Mouse (Mus musculus) limb, embryonic 10.5 days (tissue): ENCODE measurements around the gene Gm37240. TPM values are rescaled to one million over a fixed set of nuclear protein-coding genes. Genes with fewer than 3 reads are reported as not detected.

Experiments
- DNase-seq: peaks from one replicate; pipeline ENCODE4 v3.0.0-alpha.2; 2017; ENCODE audit warnings: low spot score
- H3K27ac ChIP-seq: fragments of 300-500 bp; sonication (generic); 2 replicates; pipeline ENCODE4 v1.5.1; 2016; ENCODE audit warnings: mild to moderate bottlenecking
- H3K27me3 ChIP-seq: fragments of 300-500 bp; sonication (generic); 2 replicates; pipeline ENCODE4 v1.6.1; 2016; ENCODE audit warnings: low read depth, mild to moderate bottlenecking; ENCODE audit not compliant: poor library complexity, severe bottlenecking
- H3K36me3 ChIP-seq: fragments of 300-500 bp; sonication (generic); 2 replicates; pipeline ENCODE4 v1.6.1; 2016; ENCODE audit warnings: mild to moderate bottlenecking, moderate library complexity
- H3K4me1 ChIP-seq: fragments of 300-500 bp; sonication (generic); 2 replicates; pipeline ENCODE4 v1.6.1; 2016
- H3K4me3 ChIP-seq: fragments of 300-500 bp; sonication (generic); 2 replicates; pipeline ENCODE4 v1.5.1; 2016; ENCODE audit warnings: mild to moderate bottlenecking, moderate library complexity
- H3K9me3 ChIP-seq: fragments of 300-500 bp; sonication (generic); replicated peaks from 2 replicates; pipeline ENCODE4 v1.6.1; 2016; ENCODE audit warnings: mild to moderate bottlenecking
- WGBS: fragments of 180-500 bp; shearing (Covaris S2); methylation state at CpG from one replicate; pipeline ENCODE4 v1.1.7; 2016; 5-methylcytosine and 5-hydroxymethylcytosine counted together
- polyA plus RNA-seq: library from polyadenylated mRNA; unstranded; fragments of >200 nt; fragmentation: Nextera tagmentation; extraction: Ambion mirVana; gene quantifications from 2 replicates; pipeline ENCODE4 v1.2.1, GENCODE M21; 2016

Gm37240 gene
- polyA plus RNA-seq, 1 experiment from 2014 or later, result 3.1 TPM

DNA sequence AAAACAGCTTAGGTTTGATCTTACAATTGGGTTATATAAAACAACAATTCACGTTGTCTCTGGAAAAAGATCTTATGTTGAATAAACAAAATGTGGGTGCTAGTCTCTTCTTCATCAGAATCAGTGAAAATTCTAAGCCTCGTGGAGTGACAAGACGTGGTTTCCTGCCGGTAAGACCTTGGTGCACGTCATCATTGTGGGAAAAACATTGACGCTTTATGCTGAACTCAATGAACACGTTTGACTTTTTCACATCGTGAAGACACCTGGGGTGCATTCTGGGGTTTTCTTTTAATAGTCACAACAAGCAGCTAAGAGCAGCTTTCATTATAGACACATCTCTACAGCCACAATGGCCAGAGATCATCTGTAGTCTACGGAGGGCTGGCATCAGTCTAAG lies 1182.1 kb downstream of the Gm37240 start:
- Histone ChIP-seq H3K36me3 (no peaks in the 10 kb centered on the region), H3K4me1 (no peaks in the 10 kb centered on the region), H3K4me3 (no peak overlapping the region), H3K9me3 (no peaks in the 10 kb centered on the region), H3K27ac (no peak overlapping the region), H3K27me3 (no peaks in the 10 kb centered on the region)
- DNase-seq, result no peak
- 91% methylated on average over 9 of the region's 9 CpGs for WGBS

DNA sequence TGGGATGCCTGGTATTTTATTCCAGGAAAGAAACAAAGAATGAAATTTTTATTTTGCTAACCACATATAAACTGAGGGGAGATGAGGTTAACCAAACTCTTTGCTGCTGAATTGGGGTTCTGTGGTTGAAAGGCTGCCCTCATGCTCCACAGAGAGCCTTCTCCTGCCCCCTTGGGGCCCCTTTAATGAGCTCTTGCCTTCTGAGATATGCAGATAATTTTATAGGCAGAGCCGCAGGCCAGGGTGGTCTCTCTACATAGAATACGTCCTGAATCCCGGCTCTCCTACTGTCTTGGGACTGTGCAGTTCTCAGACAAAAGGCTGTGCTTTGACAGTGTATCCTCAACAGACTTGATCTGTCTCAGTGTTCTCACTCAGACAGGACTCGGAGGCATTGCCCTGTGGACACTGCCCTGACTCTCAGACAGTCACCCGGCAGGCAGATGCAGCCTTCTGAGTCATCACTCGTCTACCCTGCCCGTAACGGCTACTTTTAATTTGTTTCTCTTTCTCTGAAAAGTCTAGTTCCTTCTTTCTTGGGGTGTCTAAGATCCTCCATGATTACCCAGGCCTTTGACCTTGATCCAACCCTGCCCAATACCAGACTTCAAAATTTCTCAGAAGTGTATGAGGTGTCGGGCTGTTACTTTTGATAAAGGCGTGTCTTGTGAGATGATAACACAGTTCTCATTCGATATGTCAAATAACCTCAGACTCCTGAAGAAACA lies 1184.1 kb downstream of the Gm37240 start:
- Histone ChIP-seq H3K9me3 (no peaks in the 10 kb centered on the region), H3K4me3 (no peak overlapping the region), H3K27ac (no peak overlapping the region), H3K36me3 (no peaks in the 10 kb centered on the region), H3K4me1 (no peaks in the 10 kb centered on the region), H3K27me3 (no peaks in the 10 kb centered on the region)
- WGBS, result 91% methylated on average over 11 of the region's 11 CpGs
- no peak for DNase-seq

DNA sequence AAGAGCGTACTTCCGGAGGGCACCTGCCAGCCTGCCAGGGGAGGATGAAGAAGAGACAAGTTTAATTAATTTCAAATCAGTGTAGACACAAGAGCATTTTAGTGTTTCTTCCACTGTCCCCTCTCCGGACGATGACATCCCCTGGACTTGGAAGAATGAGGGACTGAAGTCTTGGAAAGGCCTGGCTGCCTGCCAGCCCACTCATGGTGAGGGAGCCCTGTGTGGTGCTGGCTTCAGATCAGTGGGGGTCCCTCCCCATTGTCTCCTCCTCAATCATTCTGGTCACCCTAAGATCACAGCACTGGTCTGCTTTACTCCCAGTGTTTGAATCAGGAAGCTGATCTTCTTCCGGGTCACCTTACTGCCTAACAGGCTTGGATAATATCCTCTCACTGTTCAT lies 1185.4 kb downstream of the Gm37240 start:
- Histone ChIP-seq H3K4me1 (no peaks in the 10 kb centered on the region), H3K36me3 (no peaks in the 10 kb centered on the region), H3K27me3 (no peaks in the 10 kb centered on the region), H3K9me3 (no peaks in the 10 kb centered on the region), H3K4me3 (no peak overlapping the region), H3K27ac (no peak overlapping the region)
- DNase-seq, result no peak
- WGBS, result 90% methylated on average over 5 of the region's 5 CpGs

DNA sequence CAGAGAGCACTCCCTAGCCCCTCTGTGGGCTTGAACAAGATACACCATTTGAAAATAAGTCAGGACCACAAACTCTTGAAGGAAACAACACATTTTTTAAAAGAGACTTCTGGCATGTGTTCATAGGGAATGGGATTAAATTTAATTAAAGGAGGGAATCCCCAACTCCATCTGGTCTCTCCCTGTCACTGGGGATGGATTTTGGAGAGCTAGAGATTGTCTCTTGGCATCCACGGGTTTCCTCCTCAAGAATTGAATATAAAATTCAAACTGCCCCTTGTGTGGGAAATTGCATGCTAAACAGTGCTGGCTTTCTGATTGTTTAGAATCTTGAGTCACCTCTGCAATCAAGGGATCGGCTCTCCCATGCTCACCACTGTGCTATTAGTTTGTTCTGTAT lies 1185.8 kb downstream of the Gm37240 start:
- Histone ChIP-seq H3K9me3 (no peaks in the 10 kb centered on the region), H3K4me3 (no peak overlapping the region), H3K27me3 (no peaks in the 10 kb centered on the region), H3K36me3 (no peaks in the 10 kb centered on the region), H3K27ac (no peak overlapping the region), H3K4me1 (0 out of 2 replicates have a peak, but pooled peaks cover 2% of the 10 kb centered on the region)
- no peak for DNase-seq
- WGBS, result 84% methylated on average over 2 of the region's 2 CpGs

DNA sequence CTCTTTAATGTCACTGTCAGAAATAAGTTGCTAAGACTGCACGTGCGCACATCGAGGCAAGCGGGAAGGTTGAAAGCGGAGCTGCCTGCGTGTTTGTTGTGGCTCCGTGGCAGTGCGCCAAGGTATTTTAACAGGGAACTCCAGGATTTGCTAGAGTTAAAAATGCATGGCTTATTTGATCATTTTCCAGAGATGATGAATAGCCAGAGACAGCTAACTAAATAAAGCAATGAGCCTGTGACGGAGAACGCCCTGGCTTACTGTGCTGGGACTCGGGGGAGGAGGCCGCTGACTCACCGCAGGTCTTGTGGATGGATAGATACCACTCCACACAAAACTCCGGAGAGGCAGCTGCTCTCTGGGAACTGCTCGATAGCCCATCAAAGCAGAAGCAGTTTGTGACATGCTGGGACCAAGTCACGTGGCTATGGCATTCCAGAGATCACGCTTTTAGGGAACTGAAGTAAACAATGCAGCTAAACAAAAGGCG lies 1190.8 kb downstream of the Gm37240 start:
- H3K4me3 ChIP-seq, result no peak overlapping the region
- 0 out of 2 replicates have a peak, but pooled peaks cover 2% of the 10 kb centered on the region for H3K4me1 ChIP-seq
- WGBS, result 65% methylated on average over 18 of the region's 18 CpGs
- H3K27ac ChIP-seq, result no peak overlapping the region
- H3K36me3 ChIP-seq, result no peaks in the 10 kb centered on the region
- H3K27me3 ChIP-seq, result no peaks in the 10 kb centered on the region
- H3K9me3 ChIP-seq, result no peaks in the 10 kb centered on the region
- no peak for DNase-seq

DNA sequence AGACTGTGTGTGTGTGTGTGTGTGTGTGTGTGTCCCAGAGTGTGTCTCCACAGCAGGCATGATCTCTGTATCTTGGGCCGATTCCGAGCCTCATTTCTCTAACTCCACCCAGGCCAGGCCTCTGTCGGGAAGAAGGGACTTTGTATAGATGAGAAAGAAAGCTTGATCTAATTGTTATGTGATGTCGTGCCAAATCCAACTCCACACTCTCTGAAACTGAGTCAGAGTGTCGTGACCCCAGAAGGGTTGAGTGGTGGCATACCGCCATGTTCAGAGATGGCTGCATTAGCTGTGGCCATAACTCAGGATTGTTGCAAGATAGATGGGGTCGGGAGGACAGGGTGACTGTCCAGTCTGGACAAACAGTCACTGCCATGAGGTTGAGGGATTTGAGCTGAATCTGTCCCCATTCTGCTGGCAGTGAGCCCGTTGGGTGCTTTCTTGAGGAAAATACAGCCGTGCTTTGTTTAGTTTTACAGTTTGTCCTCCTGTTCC lies 1191.4 kb downstream of the Gm37240 start:
- no peaks in the 10 kb centered on the region for H3K27me3 ChIP-seq
- 85% methylated on average over 9 of the region's 9 CpGs for WGBS
- H3K4me1 ChIP-seq, result 0 out of 2 replicates have a peak, but pooled peaks cover 2% of the 10 kb centered on the region
- H3K36me3 ChIP-seq, result no peaks in the 10 kb centered on the region
- H3K9me3 ChIP-seq, result no peaks in the 10 kb centered on the region
- no peak for DNase-seq
- no peak overlapping the region for H3K27ac ChIP-seq
- no peak overlapping the region for H3K4me3 ChIP-seq

DNA sequence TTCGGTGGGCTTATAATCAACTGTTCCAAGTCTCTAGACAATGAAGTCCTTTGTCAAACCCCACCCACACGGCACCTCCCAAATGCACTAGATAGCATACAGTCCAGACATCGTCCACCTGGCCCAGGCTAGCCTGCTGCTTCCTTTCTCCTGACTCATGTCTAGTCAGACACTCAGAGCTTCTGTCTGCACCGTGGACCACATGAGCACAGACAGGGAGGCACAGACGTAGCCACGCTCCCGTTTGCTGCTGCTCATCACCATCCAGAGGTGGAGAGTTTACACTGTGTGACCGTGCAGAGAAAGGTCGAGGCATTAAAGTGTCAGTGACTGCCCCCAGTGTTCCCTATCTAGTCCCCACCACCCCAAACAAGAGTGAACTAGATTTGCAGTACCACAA lies 1191.9 kb downstream of the Gm37240 start:
- Histone ChIP-seq H3K9me3 (no peaks in the 10 kb centered on the region), H3K27me3 (no peaks in the 10 kb centered on the region), H3K27ac (no peak overlapping the region), H3K4me3 (no peak overlapping the region), H3K36me3 (no peaks in the 10 kb centered on the region), H3K4me1 (0 out of 2 replicates have a peak, but pooled peaks cover 2% of the 10 kb centered on the region)
- WGBS, result 82% methylated on average over 9 of the region's 9 CpGs
- no peak for DNase-seq

DNA sequence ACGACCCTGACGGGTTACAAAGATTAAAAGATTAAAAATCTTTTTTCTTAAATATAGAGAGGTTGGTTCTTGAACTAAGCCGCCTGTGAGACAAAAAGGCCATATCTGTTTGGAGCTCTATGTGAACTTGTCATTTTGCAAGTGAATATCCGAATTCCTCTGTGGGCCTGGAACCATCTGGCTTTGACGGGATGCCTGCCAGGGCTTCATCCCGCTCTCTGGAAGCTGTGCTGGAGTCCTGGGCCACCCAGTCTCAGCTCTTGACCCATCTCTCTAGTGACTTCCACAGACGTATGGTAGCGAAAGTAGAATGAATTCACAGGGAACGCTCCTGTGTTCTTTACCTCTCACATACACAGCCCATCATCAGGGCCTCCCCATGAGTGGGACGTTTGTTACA lies 1193.4 kb downstream of the Gm37240 start:
- WGBS, result 77% methylated on average over 10 of the region's 10 CpGs
- no peak overlapping the region for H3K27ac ChIP-seq
- no peaks in the 10 kb centered on the region for H3K36me3 ChIP-seq
- no peaks in the 10 kb centered on the region for H3K9me3 ChIP-seq
- H3K4me1 ChIP-seq, result 0 out of 2 replicates have a peak, but pooled peaks cover 2% of the 10 kb centered on the region
- H3K27me3 ChIP-seq, result no peaks in the 10 kb centered on the region
- no peak overlapping the region for H3K4me3 ChIP-seq
- DNase-seq, result no peak

DNA sequence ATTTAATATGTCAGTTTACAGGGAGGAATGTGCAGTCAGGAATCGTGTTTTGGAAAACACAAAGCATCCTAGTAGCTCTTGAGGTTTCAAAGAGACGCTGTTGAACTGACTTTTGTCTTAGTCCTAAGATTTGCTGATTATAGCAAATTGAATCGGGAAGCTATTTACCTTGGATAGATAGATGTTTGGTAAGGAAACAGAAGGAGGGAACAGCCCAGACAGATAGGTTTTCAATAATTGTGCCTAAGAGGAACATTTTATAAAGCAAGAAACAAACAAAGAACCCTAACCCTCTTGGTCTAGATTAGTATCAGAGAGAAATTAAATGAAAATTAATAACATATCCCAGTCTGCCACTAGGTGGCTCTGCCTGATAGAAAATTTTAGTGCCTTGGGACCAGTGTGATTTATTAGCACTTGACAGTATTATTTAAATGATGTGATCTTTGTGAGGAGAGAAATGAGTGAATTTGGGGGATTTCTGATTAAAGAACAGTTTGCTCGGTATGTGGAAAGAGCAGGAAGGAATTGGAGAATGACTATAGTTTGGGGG lies 1194.6 kb downstream of the Gm37240 start:
- Histone ChIP-seq H3K36me3 (no peaks in the 10 kb centered on the region), H3K27ac (no peak overlapping the region), H3K27me3 (no peaks in the 10 kb centered on the region), H3K4me1 (0 out of 2 replicates have a peak, but pooled peaks cover 2% of the 10 kb centered on the region), H3K9me3 (no peaks in the 10 kb centered on the region), H3K4me3 (no peak overlapping the region)
- 63% methylated on average over 4 of the region's 4 CpGs for WGBS
- no peak for DNase-seq

DNA sequence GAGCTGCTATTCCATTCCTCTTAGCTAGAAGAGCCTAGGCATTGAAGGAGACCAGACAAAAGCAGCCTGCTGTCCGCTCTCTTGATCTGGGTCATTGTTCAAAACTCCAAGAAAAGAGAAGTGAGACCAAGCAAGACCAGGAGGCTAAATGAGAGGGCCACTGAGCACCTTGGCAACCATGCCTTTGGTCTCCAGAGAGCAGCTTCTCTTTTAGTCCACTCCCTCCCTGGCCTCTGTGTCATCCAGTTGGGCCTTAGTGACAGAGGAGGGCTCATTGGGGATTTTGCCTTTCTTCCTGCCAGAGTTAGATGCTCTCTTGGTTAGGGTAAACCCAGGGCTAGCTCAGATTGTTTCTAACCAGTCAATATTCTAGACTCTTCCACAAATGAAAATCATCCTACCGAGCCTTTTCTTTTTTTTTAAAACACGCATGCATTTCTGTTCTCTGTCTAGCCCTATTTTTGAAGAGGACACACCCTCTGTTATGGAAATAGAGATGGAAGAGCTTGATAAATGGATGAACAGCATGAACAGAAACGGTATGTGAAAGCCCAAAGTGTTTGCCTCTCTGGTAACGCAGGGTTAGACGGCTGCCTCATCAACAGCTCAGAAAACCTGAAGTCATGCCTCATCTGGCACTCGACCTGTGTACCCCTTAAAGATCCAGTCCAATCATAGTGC lies 1197.1 kb downstream of the Gm37240 start:
- H3K9me3 ChIP-seq, result no peaks in the 10 kb centered on the region
- no peaks in the 10 kb centered on the region for H3K27me3 ChIP-seq
- no peak overlapping the region for H3K4me3 ChIP-seq
- H3K27ac ChIP-seq, result no peak overlapping the region
- no peaks in the 10 kb centered on the region for H3K36me3 ChIP-seq
- peaks cover 7% of the 10 kb centered on the region for H3K4me1 ChIP-seq
- 88% methylated on average over 7 of the region's 7 CpGs for WGBS
- DNase-seq, result no peak

DNA sequence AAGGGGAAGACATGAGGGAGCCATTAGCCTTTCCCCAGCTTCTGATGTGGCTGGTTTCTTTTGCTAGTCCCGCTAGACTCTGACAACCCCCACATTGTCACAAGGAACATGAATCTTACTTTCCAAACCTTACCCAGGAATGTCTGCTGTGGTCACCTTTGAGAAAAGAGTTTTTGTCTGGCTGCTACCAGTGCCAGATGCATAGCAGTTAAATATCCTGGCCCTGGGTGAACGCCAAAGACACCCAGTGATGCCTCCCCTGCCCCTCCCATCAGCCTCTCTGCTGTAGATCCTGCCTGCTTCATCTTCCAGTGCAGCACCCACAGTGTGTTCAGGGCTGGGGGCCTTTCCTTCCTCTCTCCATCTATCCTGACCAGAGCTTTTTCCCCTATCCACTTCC lies 1197.7 kb downstream of the Gm37240 start:
- DNase-seq, result no peak
- Histone ChIP-seq H3K27ac (no peak overlapping the region), H3K36me3 (no peaks in the 10 kb centered on the region), H3K4me3 (no peak overlapping the region), H3K4me1 (peaks cover 7% of the 10 kb centered on the region), H3K27me3 (no peaks in the 10 kb centered on the region), H3K9me3 (no peaks in the 10 kb centered on the region)
- WGBS, result 80% methylated on average over 2 of the region's 2 CpGs

DNA sequence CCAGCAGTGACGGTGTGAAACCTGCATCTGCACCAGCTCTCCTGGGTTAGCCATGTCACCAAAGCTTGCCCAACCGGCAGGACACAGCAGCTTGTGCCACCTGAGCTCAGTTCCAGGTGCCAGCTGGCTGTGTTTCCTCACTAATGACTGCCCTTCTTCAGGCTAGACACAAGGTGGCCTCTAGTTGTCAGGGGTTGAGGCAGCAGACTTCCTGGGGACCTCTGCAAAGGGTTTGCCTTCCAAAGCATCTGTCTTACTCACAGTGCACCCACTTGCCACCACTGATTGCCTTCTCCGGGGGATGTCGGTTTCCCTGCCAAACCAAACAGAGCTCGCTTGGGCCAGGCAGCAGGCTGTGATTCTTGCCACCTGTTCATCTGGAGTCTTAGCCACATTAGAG lies 1199.1 kb downstream of the Gm37240 start:
- no peak for DNase-seq
- Histone ChIP-seq H3K4me1 (peaks cover 7% of the 10 kb centered on the region), H3K9me3 (no peaks in the 10 kb centered on the region), H3K36me3 (no peaks in the 10 kb centered on the region), H3K27ac (no peak overlapping the region), H3K27me3 (no peaks in the 10 kb centered on the region), H3K4me3 (no peak overlapping the region)
- 76% methylated on average over 5 of the region's 5 CpGs for WGBS

DNA sequence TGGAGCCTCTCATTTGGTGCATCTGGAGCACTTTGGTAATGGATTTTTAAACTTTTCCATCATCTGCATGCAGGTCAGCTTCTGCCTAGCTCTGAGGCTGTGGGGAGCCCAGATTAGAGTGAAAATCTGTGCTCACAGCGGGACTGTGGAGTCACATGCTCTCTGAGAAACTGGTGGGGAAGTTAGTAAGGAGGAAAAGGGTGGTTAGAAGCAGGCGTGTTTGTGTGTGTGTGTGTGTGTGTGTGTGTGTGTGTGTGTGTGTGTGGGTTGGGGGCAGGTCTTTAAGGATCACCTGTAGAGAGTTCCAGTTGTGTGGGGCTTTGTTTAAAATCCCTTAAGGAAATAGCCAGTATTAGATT lies 1199.9 kb downstream of the Gm37240 start:
- Histone ChIP-seq H3K4me1 (peaks cover 7% of the 10 kb centered on the region), H3K27ac (no peak overlapping the region), H3K4me3 (no peak overlapping the region), H3K9me3 (no peaks in the 10 kb centered on the region), H3K27me3 (no peaks in the 10 kb centered on the region), H3K36me3 (no peaks in the 10 kb centered on the region)
- 66% methylated on average over 2 of the region's 2 CpGs for WGBS
- no peak for DNase-seq
